Comparison of ENCODE assay signal across 35 mouse cellular contexts in the genomic region with DNA sequence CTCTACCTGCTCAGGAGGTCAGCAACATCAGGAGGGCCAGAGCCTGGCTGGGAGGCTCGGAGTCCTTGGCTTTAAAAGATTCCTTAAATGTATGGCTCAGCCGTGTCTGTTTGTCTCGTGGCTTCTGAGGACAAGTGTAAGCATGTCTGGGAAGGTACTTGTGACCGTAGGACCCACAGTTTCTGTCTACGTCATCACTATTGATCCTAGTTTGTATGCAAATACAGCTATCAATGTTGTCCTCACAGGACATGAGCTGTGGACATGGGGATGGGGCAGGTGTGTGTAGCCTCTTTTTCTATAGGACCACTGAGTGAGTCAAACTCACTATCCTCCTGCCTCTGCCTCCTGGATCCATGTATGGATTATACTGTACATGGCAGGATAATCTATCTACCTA. TPM values are rescaled to one million over a fixed set of nuclear protein-coding genes. Genes with fewer than 3 reads are reported as not detected.
"Had no signal": no experiment of that assay in that cellular context is flagged by ENCODE, and none has a peak within 500 bp of the region (broad histone marks: within the 10 kb centered on the region; RNA-seq: fewer than 3 reads in every experiment).

No protein-coding gene starts in this region.

- H3K4me3 ChIP-seq: embryonic facial prominence, embryonic 10.5 days; embryonic facial prominence, embryonic 12.5 days; embryonic facial prominence, embryonic 13.5 days; embryonic facial prominence, embryonic 15.5 days; erythroblast, embryonic 14.5 days; forebrain, embryonic 10.5 days; forebrain, embryonic 12.5 days; forebrain, embryonic 13.5 days; forebrain, embryonic 15.5 days; gastrocnemius, adult 2 months; heart, adult 2 months had no signal

- H3K9me3 ChIP-seq: embryonic facial prominence, embryonic 10.5 days; embryonic facial prominence, embryonic 12.5 days; embryonic facial prominence, embryonic 13.5 days; embryonic facial prominence, embryonic 15.5 days; forebrain, embryonic 10.5 days; forebrain, embryonic 12.5 days; forebrain, embryonic 13.5 days; forebrain, embryonic 15.5 days had no signal

- H3K4me1 ChIP-seq: embryonic facial prominence, embryonic 10.5 days; embryonic facial prominence, embryonic 12.5 days; embryonic facial prominence, embryonic 15.5 days; forebrain, embryonic 10.5 days; forebrain, embryonic 12.5 days; forebrain, embryonic 13.5 days; forebrain, embryonic 15.5 days had no signal

- H3K9ac ChIP-seq: embryonic facial prominence, embryonic 12.5 days; embryonic facial prominence, embryonic 13.5 days; embryonic facial prominence, embryonic 15.5 days; forebrain, embryonic 12.5 days; forebrain, embryonic 13.5 days; forebrain, embryonic 15.5 days; forebrain, postnatal 0 days had no signal

- H3K36me3 ChIP-seq: embryonic facial prominence, embryonic 10.5 days; embryonic facial prominence, embryonic 12.5 days; embryonic facial prominence, embryonic 13.5 days; embryonic facial prominence, embryonic 15.5 days; forebrain, embryonic 10.5 days; forebrain, embryonic 12.5 days; forebrain, embryonic 15.5 days had no signal

- H3K4me2 ChIP-seq: embryonic facial prominence, embryonic 12.5 days; embryonic facial prominence, embryonic 13.5 days; embryonic facial prominence, embryonic 15.5 days; forebrain, embryonic 12.5 days; forebrain, embryonic 13.5 days; forebrain, embryonic 15.5 days had no signal

- H3K27ac ChIP-seq: embryonic facial prominence, embryonic 10.5 days; embryonic facial prominence, embryonic 12.5 days; embryonic facial prominence, embryonic 13.5 days; embryonic facial prominence, embryonic 15.5 days; forebrain, embryonic 10.5 days; forebrain, embryonic 12.5 days; forebrain, embryonic 13.5 days; forebrain, embryonic 15.5 days; gastrocnemius, adult 2 months; heart, adult 2 months had no signal

- DNase-seq: cerebellum, adult 2 months; cerebellum, adult 8-10 months; cerebellum, adult 9-10 months; cerebellum, adult 9-11 months; cerebellum, postnatal 10 days; cerebellum, postnatal 14 days; cerebellum, postnatal 25 days; cerebellum, postnatal 36 days; embryo, embryonic 11 days; forebrain, postnatal 0 days; gastrocnemius, adult 2 months; gastrocnemius, postnatal 10 days; gastrocnemius, postnatal 14 days; gastrocnemius, postnatal 25 days; gastrocnemius, postnatal 36 days; heart, adult 11 months; heart, adult 18-20 months; heart, adult 2 months had no signal

- H3K27me3 ChIP-seq: embryonic facial prominence, embryonic 12.5 days; embryonic facial prominence, embryonic 13.5 days; forebrain, embryonic 12.5 days; forebrain, embryonic 13.5 days; forebrain, embryonic 15.5 days had no signal

- ATAC-seq: forebrain, embryonic 13.5 days; forebrain, embryonic 14.5 days; forebrain, embryonic 15.5 days; forebrain, embryonic 16.5 days; forebrain, postnatal 0 days had no signal

RNA-seq across cellular contexts. Expression of a gene that starts 4.8 kb away (rescaled TPM):
- total RNA-seq: common myeloid progenitor, adult 5-6 weeks; forebrain, postnatal 0 days; granulocyte monocyte progenitor cell, adult 5-6 weeks had no signal
- polyA plus RNA-seq: cerebellum, adult 2 months; embryonic facial prominence, embryonic 10.5 days; embryonic facial prominence, embryonic 11.5 days; embryonic facial prominence, embryonic 12.5 days; embryonic facial prominence, embryonic 13.5 days; embryonic facial prominence, embryonic 15.5 days; forebrain, embryonic 10.5 days; forebrain, embryonic 11.5 days; forebrain, embryonic 12.5 days; forebrain, embryonic 13.5 days; forebrain, embryonic 14.5 days; forebrain, embryonic 15.5 days; forebrain, embryonic 16.5 days; forebrain, postnatal 0 days had no signal

RNA-seq across cellular contexts. Expression of a gene that starts 28.7 kb away (rescaled TPM):
- total RNA-seq: common myeloid progenitor, adult 5-6 weeks; forebrain, postnatal 0 days; gastrocnemius, postnatal 10 days; gastrocnemius, postnatal 14 days; gastrocnemius, postnatal 25 days; granulocyte monocyte progenitor cell, adult 5-6 weeks had no signal
- polyA plus RNA-seq: cerebellum, adult 2 months; cortical plate, adult 2 months; embryonic facial prominence, embryonic 11.5 days; erythroblast, embryonic 14.5 days; forebrain, embryonic 11.5 days; forebrain, embryonic 14.5 days; forebrain, embryonic 16.5 days; frontal cortex, adult 2 months; heart, adult 2 months had no signal
